Mouse (Mus musculus) ES-E14 (cell line): ENCODE measurements around the gene Gtpbp1. TPM values are rescaled to one million over a fixed set of nuclear protein-coding genes. Genes with fewer than 3 reads are reported as not detected.

Experiments
- DNase-seq: peaks from one replicate; pipeline ENCODE4 v3.0.0-alpha.2; 2013; ENCODE audit warnings: low read depth, low spot score
- H3K27ac ChIP-seq: 2 replicates; pipeline ENCODE4 v1.5.1; 2012; ENCODE audit warnings: low read depth, mild to moderate bottlenecking, low read length, moderate library complexity, mixed read lengths; ENCODE audit not compliant: poor library complexity, insufficient read depth, severe bottlenecking
- H3K36me3 ChIP-seq: 2 replicates; pipeline ENCODE4 v1.6.1; 2012; ENCODE audit warnings: mild to moderate bottlenecking, low read length, moderate library complexity, mixed read lengths; ENCODE audit not compliant: control insufficient read depth, poor library complexity, insufficient read depth, severe bottlenecking
- H3K4me1 ChIP-seq, 2 experiments: fragments of 150-350 bp in 1 of 2; sonication (generic) in 1 of 2; 2 replicates each; pipeline ENCODE4 v1.6.1; 2012; ENCODE audit warnings: low read length in 2 of 2, mild to moderate bottlenecking in 1 of 2, mixed read lengths in 1 of 2; ENCODE audit not compliant: control insufficient read depth in 2 of 2, insufficient read depth in 2 of 2, poor library complexity in 1 of 2
- H3K4me3 ChIP-seq, 2 experiments: fragments of 150-350 bp in 1 of 2; sonication (generic) in 1 of 2; 2 replicates each; pipeline ENCODE4 v1.5.1; 2012; ENCODE audit warnings: low read length in 2 of 2, low read depth in 1 of 2, mild to moderate bottlenecking in 1 of 2, mixed read lengths in 1 of 2; ENCODE audit not compliant: insufficient read depth in 1 of 2, poor library complexity in 1 of 2, severe bottlenecking in 1 of 2
- H3K9ac ChIP-seq: 2 replicates; pipeline ENCODE4 v1.6.1; 2012; ENCODE audit warnings: low read depth, mild to moderate bottlenecking, low read length, mixed read lengths; ENCODE audit not compliant: poor library complexity, insufficient read depth, severe bottlenecking
- H3K9me3 ChIP-seq: fragments of 150-350 bp; sonication (generic); 2 replicates; pipeline ENCODE4 v1.6.1; 2012; ENCODE audit warnings: low read depth, mild to moderate bottlenecking, low read length; ENCODE audit not compliant: control insufficient read depth, insufficient read depth
- CHD2 ChIP-seq: IDR thresholded peaks from 2 replicates; pipeline ENCODE4 v1.6.1; 2014; ENCODE audit warnings: mild to moderate bottlenecking, low read depth, low read length, inconsistent platforms
- HCFC1 ChIP-seq: IDR thresholded peaks from 2 replicates; pipeline ENCODE4 v1.6.1; 2012; ENCODE audit warnings: low read length, inconsistent platforms, borderline replicate concordance; ENCODE audit not compliant: insufficient read depth
- MAFK ChIP-seq: IDR thresholded peaks from 2 replicates; pipeline ENCODE4 v1.6.1; 2014; ENCODE audit warnings: mild to moderate bottlenecking, low read depth, low read length, inconsistent platforms; ENCODE audit not compliant: insufficient read depth
- ZC3H11A ChIP-seq: IDR thresholded peaks from 2 replicates; pipeline ENCODE4 v1.6.1; 2012; ENCODE audit warnings: low read depth, mild to moderate bottlenecking, inconsistent platforms, low read length, borderline replicate concordance
- ZNF384 ChIP-seq: IDR thresholded peaks from 2 replicates; pipeline ENCODE4 v1.6.1; 2012; ENCODE audit warnings: low read depth, low read length, inconsistent platforms
- in situ Hi-C, 2 experiments: fragments of 600-800 bp; cut with MboI; formaldehyde crosslinking; loops; one replicate each; pipeline ENCODE4 v1.15.1; 2025; ENCODE audit warnings: low sequenced_read_pairs in 2 of 2, inconsistent platforms in 1 of 2; ENCODE audit not compliant: unreplicated experiment in 2 of 2
- total RNA-seq: library from RNA; depleted of rRNA; stranded (reverse); fragments of 300-350 nt; gene quantifications from 2 replicates; pipeline ENCODE4 v1.2.3, GENCODE M21; 2012

Gene Gtpbp1
- total RNA-seq, 1 experiment, result 48.1 TPM

- no peak overlapping the region for H3K4me3 ChIP-seq
- peaks cover 0 to 2% of the 10 kb centered on the region in 2 experiments; a peak in 1 of 4 replicates for H3K4me1 ChIP-seq
- TF ChIP-seq ZNF384, result no peak
- TF ChIP-seq ZC3H11A, result no peak
- no peak for TF ChIP-seq MAFK
- no peak for TF ChIP-seq HCFC1
- no peak for TF ChIP-seq CHD2
- H3K9me3 ChIP-seq, result no peaks in the 10 kb centered on the region
- H3K27ac ChIP-seq, result no peak overlapping the region
- no peak overlapping the region for H3K9ac ChIP-seq
- DNase-seq, result peak; percentile 69
- H3K36me3 ChIP-seq, result no peaks in the 10 kb centered on the region
- in situ Hi-C loops, result no loop called here
Observed at GRCm38 (mm10) chr15:79650569-79650968, 40.1 kb upstream of the Gtpbp1 start.

- Histone ChIP-seq H3K27ac (no peak overlapping the region), H3K4me1 (peaks cover 0 to 2% of the 10 kb centered on the region in 2 experiments; a peak in 1 of 4 replicates), H3K36me3 (no peaks in the 10 kb centered on the region), H3K9ac (no peak overlapping the region), H3K9me3 (no peaks in the 10 kb centered on the region), H3K4me3 (no peak overlapping the region)
- in situ Hi-C loops, result no loop called here
- DNase-seq, result no peak
- TF ChIP-seq ZC3H11A, result no peak
- TF ChIP-seq ZNF384, result no peak
- no peak for TF ChIP-seq HCFC1
- TF ChIP-seq MAFK, result no peak
- TF ChIP-seq CHD2, result no peak
Observed at GRCm38 (mm10) chr15:79651481-79651880, 39.2 kb upstream of the Gtpbp1 start.

GRCm38 (mm10) chr15:79656451-79656850 is 34.2 kb upstream of the Gtpbp1 start:
- Histone ChIP-seq H3K9ac (no peak overlapping the region), H3K4me3 (no peak overlapping the region), H3K36me3 (no peaks in the 10 kb centered on the region), H3K27ac (no peak overlapping the region), H3K4me1 (no peaks in the 10 kb centered on the region), H3K9me3 (no peaks in the 10 kb centered on the region)
- in situ Hi-C loops, result no loop called here
- DNase-seq, result no peak
- TF ChIP-seq ZC3H11A (no peak), MAFK (no peak), CHD2 (no peak), ZNF384 (no peak), HCFC1 (no peak)

GRCm38 (mm10) chr15:79657837-79658530 is 32.7 kb upstream of the Gtpbp1 start:
- H3K9me3 ChIP-seq, result no peaks in the 10 kb centered on the region
- TF ChIP-seq MAFK (no peak), ZNF384 (no peak), ZC3H11A (no peak), CHD2 (no peak), HCFC1 (no peak)
- H3K4me3 ChIP-seq, result peak overlapping the region; percentile 66 to 90
- H3K36me3 ChIP-seq, result peaks cover 6% of the 10 kb centered on the region; the same call in 1 of the 2 replicates
- H3K27ac ChIP-seq, result peak overlapping the region; percentile 2; the same call in 1 of the 2 replicates
- H3K4me1 ChIP-seq, result no peaks in the 10 kb centered on the region
- H3K9ac ChIP-seq, result peak overlapping the region; percentile 89
- peak; percentile 95 for DNase-seq
- in situ Hi-C loops, result no loop called here
